Mouse (Mus musculus) skeletal muscle tissue, adult 2 months (tissue): ENCODE results near the gene Necap2.

Source experiments
- DNase-seq: peaks from one replicate; pipeline ENCODE4 v3.0.0-alpha.2; 2012; ENCODE audit warnings: low read depth, low spot score

Gene Necap2

GRCm38 (mm10) chr4:141077681-141078509 lies at the start of gene Necap2:
Gene Necap2 (minus strand): TSS chr4:141078357.
- DNase-seq = peak; percentile 90

- DNase-seq = no peak
Measured at GRCm38 (mm10) chr4:141123065-141123464, 44.9 kb upstream of the Necap2 start.

GRCm38 (mm10) chr4:141122663-141123062 lies 44.5 kb upstream of the Necap2 start:
- DNase-seq = peak; percentile 55

GRCm38 (mm10) chr4:141120700-141121099 lies 42.5 kb upstream of the Necap2 start:
- no peak for DNase-seq

GRCm38 (mm10) chr4:141118691-141119090 lies 40.5 kb upstream of the Necap2 start:
- DNase-seq = no peak

- DNase-seq = no peak
Measured at GRCm38 (mm10) chr4:141115398-141115797, 37.2 kb upstream of the Necap2 start.

GRCm38 (mm10) chr4:141114521-141114981 lies 36.4 kb upstream of the Necap2 start:
- no peak for DNase-seq

GRCm38 (mm10) chr4:141113831-141114230 lies 35.7 kb upstream of the Necap2 start:
- DNase-seq = no peak

GRCm38 (mm10) chr4:141108196-141108732 lies 30.1 kb upstream of the Necap2 start:
- no peak for DNase-seq

- peak; percentile 37 for DNase-seq
Measured at GRCm38 (mm10) chr4:141106526-141107183, 28.5 kb upstream of the Necap2 start.

GRCm38 (mm10) chr4:141101855-141102254 lies 23.7 kb upstream of the Necap2 start:
- DNase-seq = no peak

GRCm38 (mm10) chr4:141101291-141101690 lies 23.1 kb upstream of the Necap2 start:
- no peak for DNase-seq

GRCm38 (mm10) chr4:141099956-141100355 lies 21.8 kb upstream of the Necap2 start:
- no peak for DNase-seq

GRCm38 (mm10) chr4:141098935-141099334 lies 20.8 kb upstream of the Necap2 start:
- DNase-seq = no peak

- DNase-seq = no peak
Measured at GRCm38 (mm10) chr4:141096710-141097109, 18.6 kb upstream of the Necap2 start.

- DNase-seq = no peak
Measured at GRCm38 (mm10) chr4:141095016-141095415, 16.9 kb upstream of the Necap2 start.

- no peak for DNase-seq
Measured at GRCm38 (mm10) chr4:141088714-141089113, 10.6 kb upstream of the Necap2 start.

GRCm38 (mm10) chr4:141088033-141088432 lies 9.9 kb upstream of the Necap2 start, which contains the start of gene Spata21:
Gene Spata21 (plus strand): TSS chr4:141088333.
- DNase-seq = no peak

GRCm38 (mm10) chr4:141086862-141087261 lies 8.7 kb upstream of the Necap2 start:
- DNase-seq = no peak

- no peak for DNase-seq
Measured at GRCm38 (mm10) chr4:141078510-141079137, 467 bp upstream of the Necap2 start.

- no peak for DNase-seq
Measured at GRCm38 (mm10) chr4:141076761-141077506, 1.2 kb downstream of the Necap2 start.
